Mouse (Mus musculus) myocyte (in vitro differentiated cells): Measurements from ENCODE around the gene Sdr39u1.

Experiments
- CEBPB ChIP-seq: IDR thresholded peaks from 2 replicates; pipeline ENCODE4 v1.6.1; 2011; ENCODE audit warnings: mild to moderate bottlenecking, moderate library complexity; ENCODE audit not compliant: poor library complexity, insufficient read depth, severe bottlenecking
- MAX ChIP-seq: IDR thresholded peaks from one replicate; pipeline ENCODE4 v1.6.1; 2011; ENCODE audit warnings: low read depth, mild to moderate bottlenecking, control low read depth
- MYOD1 ChIP-seq, 3 experiments: IDR thresholded peaks; one replicate each; pipeline ENCODE4 v1.6.1; 2011; ENCODE audit warnings: control low read depth in 2 of 3, low read depth in 2 of 3, mild to moderate bottlenecking in 2 of 3, moderate library complexity in 1 of 3; ENCODE audit not compliant: insufficient read length in 2 of 3, control insufficient read depth in 1 of 3
- POLR2A ChIP-seq: IDR thresholded peaks from one replicate; pipeline ENCODE4 v1.6.1; 2011; ENCODE audit warnings: low read depth, mild to moderate bottlenecking, control low read depth, moderate library complexity; ENCODE audit not compliant: insufficient read length
- TCF12 ChIP-seq: IDR thresholded peaks from one replicate; pipeline ENCODE4 v1.6.1; 2011; ENCODE audit warnings: mild to moderate bottlenecking, control low read depth; ENCODE audit not compliant: poor library complexity, insufficient read depth, severe bottlenecking
- USF1 ChIP-seq: IDR thresholded peaks from one replicate; pipeline ENCODE4 v1.6.1; 2011; ENCODE audit warnings: low read depth, mild to moderate bottlenecking, control low read depth, moderate library complexity

DNA sequence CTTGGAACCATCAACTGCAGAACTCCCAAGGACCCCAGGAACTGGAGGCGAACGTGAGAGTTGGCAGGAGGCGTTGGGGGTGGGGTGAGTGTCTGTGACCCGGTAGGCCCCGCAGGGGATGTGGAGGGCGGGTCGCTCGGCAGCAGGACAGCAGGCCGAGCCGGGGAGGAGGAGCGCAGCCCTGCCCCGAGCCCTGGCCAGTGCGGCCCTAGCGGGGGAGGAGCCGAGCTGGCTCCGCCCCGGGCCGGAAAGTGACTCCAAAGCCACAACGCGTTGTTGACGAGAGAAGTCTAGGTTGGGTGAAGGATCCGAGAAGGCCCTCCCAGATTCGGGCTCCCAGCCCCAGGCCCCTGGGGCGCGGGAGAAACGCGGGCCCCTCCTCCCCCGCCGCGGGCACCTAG lies 15.4 kb downstream of the Sdr39u1 start, which contains the start of gene Khnyn:
- TF ChIP-seq MYOD1 (IDR thresholded peaks at IDR 0.05; ENCODE audit: control insufficient read depth in 1 of 3, insufficient read length in 2 of 3, low read depth in 2 of 3) (peak in 1 of 3 experiments; percentile 45), POLR2A (peak; percentile 82), MAX (no peak), USF1 (no peak), CEBPB (no peak), TCF12 (no peak)
